Mouse (Mus musculus) ZHBTc4 (cell line): ENCODE results near the gene Lrfn4.

Experiments
- DNase-seq: peaks from one replicate; pipeline ENCODE4 v3.0.0-alpha.2; 2011; ENCODE audit warnings: low read depth, low spot score

The Lrfn4 gene

GRCm38 (mm10) chr19:4569356-4570236, 45.9 kb downstream of the Lrfn4 start:
- DNase-seq: peak; percentile 39

- no peak for DNase-seq
Measured at GRCm38 (mm10) chr19:4568832-4569231, 46.6 kb downstream of the Lrfn4 start.

GRCm38 (mm10) chr19:4567665-4568064, 47.8 kb downstream of the Lrfn4 start:
- peak; percentile 22 for DNase-seq

- DNase-seq: no peak
Measured at GRCm38 (mm10) chr19:4566880-4567279, 48.6 kb downstream of the Lrfn4 start.

GRCm38 (mm10) chr19:4565678-4566077, 49.8 kb downstream of the Lrfn4 start:
- no peak for DNase-seq
